Mouse (Mus musculus) testis, adult 2 months (tissue): ENCODE results near the gene Mrpl42. TPM values are rescaled to one million over a fixed set of nuclear protein-coding genes. Genes with fewer than 3 reads are reported as not detected.

Source experiments
- H3K27ac ChIP-seq: fragments of 200-500 bp; 2 replicates; pipeline ENCODE4 v1.5.1; 2012; ENCODE audit warnings: low read depth, low read length; ENCODE audit not compliant: control insufficient read depth, insufficient read depth
- H3K27me3 ChIP-seq: fragments of 200-500 bp; 2 replicates; pipeline ENCODE4 v1.6.1; 2012; ENCODE audit warnings: mild to moderate bottlenecking, low read length, moderate library complexity; ENCODE audit not compliant: control insufficient read depth, insufficient read depth
- H3K36me3 ChIP-seq: fragments of 200-500 bp; 2 replicates; pipeline ENCODE4 v1.6.1; 2012; ENCODE audit warnings: mild to moderate bottlenecking, low read length; ENCODE audit not compliant: control insufficient read depth, insufficient read depth
- H3K4me1 ChIP-seq: fragments of 200-500 bp; 2 replicates; pipeline ENCODE4 v1.6.1; 2012; ENCODE audit warnings: low read length; ENCODE audit not compliant: control insufficient read depth, insufficient read depth
- H3K4me3 ChIP-seq: fragments of 200-500 bp; 2 replicates; pipeline ENCODE4 v1.5.1; 2012; ENCODE audit warnings: low read depth, mild to moderate bottlenecking, low read length, moderate library complexity, mixed read lengths; ENCODE audit not compliant: control insufficient read depth
- CTCF ChIP-seq: fragments of 200-500 bp; IDR thresholded peaks from 2 replicates; pipeline ENCODE4 v1.5.1; 2012; ENCODE audit warnings: low read depth, mild to moderate bottlenecking, inconsistent platforms, low read length, moderate library complexity; ENCODE audit not compliant: control insufficient read depth, insufficient read depth, insufficient replicate concordance
- POLR2A ChIP-seq: fragments of 200-500 bp; IDR thresholded peaks from 2 replicates; pipeline ENCODE4 v1.6.1; 2012; ENCODE audit warnings: low read depth, mild to moderate bottlenecking, inconsistent platforms, low read length, moderate library complexity; ENCODE audit not compliant: control insufficient read depth
- polyA plus RNA-seq: library from polyadenylated mRNA; depleted of rRNA; stranded (reverse); fragments of >200 nt; gene quantifications from 2 replicates; pipeline ENCODE4 v1.2.3, GENCODE M21; 2012

The Mrpl42 gene
- polyA plus RNA-seq, 1 experiment = 64.5 TPM

- H3K4me1 ChIP-seq = no peaks in the 10 kb centered on the region
- no peaks in the 10 kb centered on the region for H3K36me3 ChIP-seq
- TF ChIP-seq POLR2A (no peak), CTCF (no peak)
- H3K27ac ChIP-seq = no peak overlapping the region
- H3K27me3 ChIP-seq = no peaks in the 10 kb centered on the region
- H3K4me3 ChIP-seq = no peak overlapping the region
Measured at GRCm38 (mm10) chr10:95532916-95533315, 31.2 kb upstream of the Mrpl42 start.

- Histone ChIP-seq H3K36me3 (no peaks in the 10 kb centered on the region), H3K4me1 (no peaks in the 10 kb centered on the region), H3K27ac (no peak overlapping the region), H3K4me3 (peak overlapping the region; percentile 13; the same call in 1 of the 2 replicates), H3K27me3 (no peaks in the 10 kb centered on the region)
- TF ChIP-seq POLR2A (no peak), CTCF (no peak)
Measured at GRCm38 (mm10) chr10:95530551-95531121, 28.9 kb upstream of the Mrpl42 start.

DNA sequence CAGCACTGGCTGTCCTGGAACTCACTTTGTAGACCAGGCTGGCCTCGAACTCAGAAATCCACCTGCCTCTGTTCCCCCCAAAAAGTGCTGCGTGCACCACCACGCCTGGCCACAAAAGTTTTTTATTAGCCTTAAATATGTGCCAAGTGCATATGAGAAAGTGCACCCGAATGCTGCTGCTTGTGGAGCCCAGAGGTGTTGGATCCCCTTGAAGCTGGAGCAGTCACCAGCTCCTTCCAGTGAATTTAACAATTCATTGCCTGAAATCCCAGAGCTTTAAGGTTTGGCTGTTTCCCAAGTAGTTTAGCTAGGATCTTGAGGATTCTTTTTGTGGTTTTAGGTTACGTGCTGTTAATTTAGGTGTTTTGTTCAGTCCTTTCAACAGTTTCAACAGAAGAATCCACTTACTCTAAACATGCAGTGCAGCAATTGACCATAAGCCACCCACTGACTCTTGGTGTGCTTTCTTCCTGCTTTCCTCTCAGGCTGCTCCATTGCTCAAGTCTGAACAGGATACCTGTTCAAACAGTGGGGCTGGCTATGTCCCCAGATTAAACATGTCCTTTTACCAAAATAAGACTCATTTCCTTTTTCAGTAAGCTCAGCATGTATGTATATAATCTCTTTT, 24.9 kb upstream of the Mrpl42 start:
- no peak overlapping the region for H3K27ac ChIP-seq
- no peak overlapping the region for H3K4me3 ChIP-seq
- TF ChIP-seq CTCF (no peak), POLR2A (no peak)
- H3K36me3 ChIP-seq = no peaks in the 10 kb centered on the region
- no peaks in the 10 kb centered on the region for H3K4me1 ChIP-seq
- no peaks in the 10 kb centered on the region for H3K27me3 ChIP-seq

- Histone ChIP-seq H3K4me1 (no peaks in the 10 kb centered on the region), H3K4me3 (no peak overlapping the region), H3K27me3 (no peaks in the 10 kb centered on the region), H3K27ac (no peak overlapping the region), H3K36me3 (no peaks in the 10 kb centered on the region)
- TF ChIP-seq CTCF (no peak), POLR2A (no peak)
Measured at GRCm38 (mm10) chr10:95525871-95526270, 24.1 kb upstream of the Mrpl42 start.

GRCm38 (mm10) chr10:95525037-95525675, 23.4 kb upstream of the Mrpl42 start:
- H3K4me1 ChIP-seq = no peaks in the 10 kb centered on the region
- no peak overlapping the region for H3K4me3 ChIP-seq
- H3K27me3 ChIP-seq = no peaks in the 10 kb centered on the region
- H3K27ac ChIP-seq = no peak overlapping the region
- no peaks in the 10 kb centered on the region for H3K36me3 ChIP-seq
- TF ChIP-seq CTCF (no peak), POLR2A (no peak)

- Histone ChIP-seq H3K27ac (no peak overlapping the region; the same call in 1 of the 2 replicates), H3K4me3 (peak overlapping the region; percentile 41; the same call in 1 of the 2 replicates), H3K4me1 (peaks cover 5% of the 10 kb centered on the region), H3K36me3 (no peaks in the 10 kb centered on the region), H3K27me3 (no peaks in the 10 kb centered on the region)
- no peak for TF ChIP-seq POLR2A
- TF ChIP-seq CTCF = no peak
Measured at GRCm38 (mm10) chr10:95517656-95518055, 15.9 kb upstream of the Mrpl42 start.

DNA sequence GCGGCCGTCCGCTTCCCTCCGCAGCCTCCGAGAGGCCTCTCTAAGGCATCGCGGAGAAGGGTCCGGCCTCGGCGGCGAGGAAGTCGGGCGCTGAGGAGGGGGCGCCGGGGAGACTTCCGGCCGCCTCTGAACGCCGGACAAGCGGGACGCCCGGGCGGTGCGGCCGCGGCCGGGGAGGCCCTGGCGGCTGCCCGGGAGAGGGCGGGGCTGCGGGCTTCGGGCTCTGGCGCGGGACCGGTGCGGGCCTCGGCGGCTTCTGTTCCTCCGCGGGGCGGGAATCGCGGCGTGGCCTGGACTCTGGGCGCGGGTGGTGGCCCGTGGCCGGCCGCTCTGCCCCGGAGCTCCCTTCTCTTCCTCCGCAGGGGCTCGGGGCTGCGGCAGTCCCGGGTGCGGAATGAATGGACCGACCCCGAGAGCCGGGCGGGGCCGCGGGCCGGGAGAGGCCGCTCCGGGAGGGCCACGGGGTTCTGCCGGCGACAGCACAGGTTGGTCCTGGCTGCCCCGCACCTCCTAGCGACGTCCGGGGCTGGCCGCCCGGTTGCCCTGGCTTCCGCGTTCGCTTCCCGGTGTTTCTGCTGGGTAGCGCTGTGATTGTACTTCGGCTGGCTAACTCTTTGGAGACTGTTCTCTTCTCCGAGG, 13.7 kb upstream of the Mrpl42 start:
- peaks cover 5% of the 10 kb centered on the region for H3K4me1 ChIP-seq
- H3K36me3 ChIP-seq = no peaks in the 10 kb centered on the region
- peak overlapping the region; percentile 96 for H3K4me3 ChIP-seq
- peak overlapping the region; percentile 96 for H3K27ac ChIP-seq
- TF ChIP-seq CTCF (no peak), POLR2A (no peak)
- no peaks in the 10 kb centered on the region for H3K27me3 ChIP-seq
